Mouse (Mus musculus) MEL (cell line): ENCODE data around the gene Bag6. TPM values are rescaled to one million over a fixed set of nuclear protein-coding genes. Genes with fewer than 3 reads are reported as not detected.
A peak's percentile ranks its signal among the peaks of the same experiment; 100 is the strongest.

ENCODE experiments used
- DNase-seq: peaks from one replicate; pipeline ENCODE4 v3.0.0; 2011; ENCODE audit warnings: low read depth, low spot score
- H3K27ac ChIP-seq: 2 replicates; pipeline ENCODE4 v1.5.1; 2012; ENCODE audit warnings: low read depth, mild to moderate bottlenecking, control low read depth, low read length, moderate library complexity; ENCODE audit not compliant: control insufficient read depth
- H3K27me3 ChIP-seq, 2 experiments: fragments of 150-350 bp in 1 of 2; sonication (generic) in 1 of 2; 2 replicates each; pipeline ENCODE4 v1.6.1; 2012; ENCODE audit warnings: low read length in 2 of 2, mild to moderate bottlenecking in 2 of 2, improper control_type of control experiment in 1 of 2, moderate library complexity in 1 of 2; ENCODE audit not compliant: insufficient read depth in 2 of 2, control insufficient read depth in 1 of 2
- H3K36me3 ChIP-seq, 2 experiments: 2 replicates each; pipeline ENCODE4 v1.6.1; 2012 to 2014; ENCODE audit warnings: low read length in 2 of 2, improper control_type of control experiment in 1 of 2, inconsistent platforms in 1 of 2, mild to moderate bottlenecking in 1 of 2; ENCODE audit not compliant: insufficient read depth in 2 of 2, control insufficient read depth in 1 of 2
- H3K4me1 ChIP-seq, 2 experiments: fragments of 150-350 bp in 1 of 2; sonication (generic) in 1 of 2; 2 replicates each; pipeline ENCODE4 v1.6.1; 2012; ENCODE audit warnings: low read length in 2 of 2, improper control_type of control experiment in 1 of 2, mild to moderate bottlenecking in 1 of 2; ENCODE audit not compliant: insufficient read depth in 2 of 2, control insufficient read depth in 1 of 2
- H3K4me3 ChIP-seq, 2 experiments: fragments of 150-350 bp in 1 of 2; sonication (generic) in 1 of 2; 2 replicates each; pipeline ENCODE4 v1.5.1; 2012; ENCODE audit warnings: low read depth in 2 of 2, low read length in 2 of 2, mild to moderate bottlenecking in 2 of 2, moderate library complexity in 2 of 2, control low read depth in 1 of 2, improper control_type of control experiment in 1 of 2; ENCODE audit not compliant: control insufficient read depth in 1 of 2, insufficient read depth in 1 of 2
- H3K79me2 ChIP-seq: 2 replicates; pipeline ENCODE4 v1.6.1; 2012; ENCODE audit warnings: mild to moderate bottlenecking, low read length, moderate library complexity; ENCODE audit not compliant: control insufficient read depth, poor library complexity, insufficient read depth
- H3K9ac ChIP-seq: 2 replicates; pipeline ENCODE4 v1.6.1; 2012; ENCODE audit warnings: low read depth, mild to moderate bottlenecking, control low read depth, low read length, moderate library complexity; ENCODE audit not compliant: control insufficient read depth, poor library complexity, severe bottlenecking
- H3K9me3 ChIP-seq: fragments of 150-350 bp; sonication (generic); replicated peaks from 2 replicates; pipeline ENCODE4 v1.6.1; 2012; ENCODE audit warnings: mild to moderate bottlenecking, low read length, improper control_type of control experiment, moderate library complexity; ENCODE audit not compliant: insufficient read depth
- MAX ChIP-seq: IDR thresholded peaks from 2 replicates; pipeline ENCODE4 v1.6.1; 2011; ENCODE audit warnings: low read length, improper control_type of control experiment
- MXI1 ChIP-seq: IDR thresholded peaks from 2 replicates; pipeline ENCODE4 v1.6.1; 2011; ENCODE audit warnings: mild to moderate bottlenecking, low read depth, low read length, improper control_type of control experiment
- POLR2AphosphoS2 ChIP-seq: IDR thresholded peaks from 2 replicates; pipeline ENCODE4 v1.6.1; 2011; ENCODE audit warnings: low read length, improper control_type of control experiment
- RAD21 ChIP-seq: IDR thresholded peaks from 2 replicates; pipeline ENCODE4 v1.6.1; 2011; ENCODE audit warnings: mild to moderate bottlenecking, low read depth, low read length, improper control_type of control experiment
- RCOR1 ChIP-seq: IDR thresholded peaks from 2 replicates; pipeline ENCODE4 v1.6.1; 2012; ENCODE audit warnings: low read depth, mild to moderate bottlenecking, inconsistent platforms, low read length, improper control_type of control experiment
- TAL1 ChIP-seq: IDR thresholded peaks from 2 replicates; pipeline ENCODE4 v1.6.1; 2012; ENCODE audit warnings: mild to moderate bottlenecking, inconsistent platforms, low read length, moderate library complexity, mixed read lengths
- TBP ChIP-seq: IDR thresholded peaks from 2 replicates; pipeline ENCODE4 v1.8.0; 2011; ENCODE audit warnings: low read depth, low read length, improper control_type of control experiment
- TCF12 ChIP-seq: IDR thresholded peaks from 2 replicates; pipeline ENCODE4 v1.6.1; 2014; ENCODE audit warnings: low read depth, mild to moderate bottlenecking, inconsistent platforms, low read length, improper control_type of control experiment, moderate library complexity
- ZNF384 ChIP-seq: IDR thresholded peaks from 2 replicates; pipeline ENCODE4 v1.6.1; 2012; ENCODE audit warnings: low read depth, mild to moderate bottlenecking, inconsistent platforms, low read length, improper control_type of control experiment
- polyA plus RNA-seq, 2 experiments: library from polyadenylated mRNA; stranded (reverse) in 1 of 2; unstranded in 1 of 2; fragments of >175 nt in 1 of 2; fragments of >200 nt in 1 of 2; gene quantifications; 2 replicates each; pipeline versions ENCODE4 v1.2.1 to v1.2.4; 2012; ENCODE audit warnings: low replicate concordance in 2 of 2, low read depth in 1 of 2; ENCODE audit not compliant: insufficient read length in 2 of 2, insufficient read depth in 1 of 2, missing spikeins in 1 of 2
- total RNA-seq: library from RNA; depleted of rRNA; stranded (reverse); fragments of 300-350 nt; gene quantifications from 2 replicates; pipeline ENCODE4 v1.2.3, GENCODE M21; 2012; rRNA removed

Gene Bag6
- total and polyA plus RNA-seq, 3 experiments: 102 to 283 TPM; not detected in 1

DNA sequence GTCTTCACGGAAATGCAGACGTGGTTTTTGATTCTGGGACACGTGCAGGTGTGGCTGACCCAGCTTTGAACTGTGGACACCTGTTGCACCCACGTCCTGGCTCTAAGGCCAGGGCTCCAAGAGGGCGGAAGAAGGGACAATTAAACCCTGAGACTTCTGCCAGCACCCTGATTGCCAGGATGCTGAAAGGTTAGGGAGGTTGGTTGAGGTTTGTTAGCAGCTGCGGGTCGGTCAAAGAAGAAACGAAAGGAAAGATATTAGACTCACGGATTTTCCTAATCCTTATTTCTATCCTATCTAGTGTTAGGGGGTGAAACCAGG, 61.3 kb downstream of the Bag6 start:
- H3K4me3 ChIP-seq: peak overlapping the region; percentile 71 to 74

More for the DNA sequence above, 61.3 kb downstream of the Bag6 start:
- H3K9ac ChIP-seq: peak overlapping the region; percentile 71
- peaks cover 0 to 17% of the 10 kb centered on the region in 2 experiments; a peak in 2 of 4 replicates for H3K36me3 ChIP-seq
- peaks cover 13 to 26% of the 10 kb centered on the region in 2 experiments for H3K4me1 ChIP-seq
- H3K9me3 ChIP-seq: no peaks in the 10 kb centered on the region
- peak; percentile 48 for DNase-seq
- no peaks in the 10 kb centered on the region for H3K27me3 ChIP-seq
- H3K27ac ChIP-seq: peak overlapping the region; percentile 5; the same call in 1 of the 2 replicates
- peaks cover 5% of the 10 kb centered on the region; the same call in 1 of the 2 replicates for H3K79me2 ChIP-seq
- no peak for TF ChIP-seq RCOR1
- no peak for TF ChIP-seq TCF12
- no peak for TF ChIP-seq POLR2AphosphoS2
- TF ChIP-seq TAL1: no peak
- TF ChIP-seq ZNF384: no peak
- TF ChIP-seq RAD21: no peak
- TF ChIP-seq TBP: no peak
- peak; percentile 22; the same call in 1 of the 2 replicates for TF ChIP-seq MAX
- peak; percentile 29; the same call in 1 of the 2 replicates for TF ChIP-seq MXI1

Other genes starting within 250 kb of the Bag6 start
Only the 30 nearest of the 41 such genes appear.
- gene Lsm2, start 153.3 kb upstream of the Bag6 start, total RNA-seq: 50.6 and 57.9 TPM in 2 replicates
- gene Lsm2, start 153.3 kb upstream of the Bag6 start, polyA plus RNA-seq: 100 to 1,000 TPM in 1 of 2 experiments, not detected in 1; 180 TPM
- gene Vars, start 134.2 kb upstream of the Bag6 start, total RNA-seq: 149 and 158 TPM in 2 replicates
- gene Vars, start 134.2 kb upstream of the Bag6 start, polyA plus RNA-seq: 100 to 1,000 TPM in 1 of 2 experiments, not detected in 1; 251 TPM
- 9.7 and 10.4 TPM in 2 replicates for gene Vwa7, start 118.6 kb upstream of the Bag6 start, total RNA-seq
- gene Vwa7, start 118.6 kb upstream of the Bag6 start, polyA plus RNA-seq: 1 to 10 TPM in 1 of 2 experiments, not detected in 1; 9.8 TPM
- 161 and 164 TPM in 2 replicates for gene Sapcd1, start 107.2 kb upstream of the Bag6 start, total RNA-seq
- gene Sapcd1, start 107.2 kb upstream of the Bag6 start, polyA plus RNA-seq: 100 to 1,000 TPM in 1 of 2 experiments, not detected in 1; 124 TPM
- 17.9 and 26.3 TPM in 2 replicates for gene Msh5, start 88.4 kb upstream of the Bag6 start, total RNA-seq
- gene Msh5, start 88.4 kb upstream of the Bag6 start, polyA plus RNA-seq: 10 to 100 TPM in 1 of 2 experiments, not detected in 1; 29.0 TPM
- gene Clic1, start 85.2 kb upstream of the Bag6 start, total RNA-seq: 285 and 333 TPM in 2 replicates
- gene Clic1, start 85.2 kb upstream of the Bag6 start, polyA plus RNA-seq: 100 to 1,000 TPM; 309 to 335 TPM
- 9.9 and 11.1 TPM in 2 replicates for gene Ddah2, start 76.1 kb upstream of the Bag6 start, total RNA-seq
- 1 to 10 TPM in 1 of 2 experiments, not detected in 1; 8.6 TPM for gene Ddah2, start 76.1 kb upstream of the Bag6 start, polyA plus RNA-seq
- not detected in 2 replicates for gene Ly6g6c, start 69.8 kb upstream of the Bag6 start, total RNA-seq
- under 1 TPM in 1 of 2 experiments, not detected in 1; 0.24 TPM for gene Ly6g6c, start 69.8 kb upstream of the Bag6 start, polyA plus RNA-seq
- gene Mpig6b, start 69.0 kb upstream of the Bag6 start, total RNA-seq: not detected in 2 replicates
- gene Mpig6b, start 69.0 kb upstream of the Bag6 start, polyA plus RNA-seq: not detected
- gene Ly6g6e, start 58.3 kb upstream of the Bag6 start, total RNA-seq: 0.23 TPM in 1 of 2 replicates, not detected in the other
- gene Ly6g6e, start 58.3 kb upstream of the Bag6 start, polyA plus RNA-seq: not detected
- gene Ly6g6d, start 57.1 kb upstream of the Bag6 start, total RNA-seq: 2.1 and 5.5 TPM in 2 replicates
- 1 to 10 TPM in 1 of 2 experiments, not detected in 1; 4.4 TPM for gene Ly6g6d, start 57.1 kb upstream of the Bag6 start, polyA plus RNA-seq
- 1.4 and 3.0 TPM in 2 replicates for gene Ly6g6f, start 49.6 kb upstream of the Bag6 start, total RNA-seq
- gene Ly6g6f, start 49.6 kb upstream of the Bag6 start, polyA plus RNA-seq: under 1 TPM in 1 of 2 experiments, not detected in 1; 0.88 TPM
- gene Abhd16a, start 45.9 kb upstream of the Bag6 start, total RNA-seq: 86.9 and 126 TPM in 2 replicates
- 10 to 100 TPM in 1 of 2 experiments, not detected in 1; 96.1 TPM for gene Abhd16a, start 45.9 kb upstream of the Bag6 start, polyA plus RNA-seq
- not detected in 2 replicates for gene Ly6g5c, start 26.9 kb upstream of the Bag6 start, total RNA-seq
- not detected for gene Ly6g5c, start 26.9 kb upstream of the Bag6 start, polyA plus RNA-seq
- 0.49 and 0.65 TPM in 2 replicates for gene Ly6g5b, start 19.8 kb upstream of the Bag6 start, total RNA-seq
- 1 to 10 TPM in 1 of 2 experiments, not detected in 1; 1.4 TPM for gene Ly6g5b, start 19.8 kb upstream of the Bag6 start, polyA plus RNA-seq
- gene Gpank1, start 13.7 kb upstream of the Bag6 start, total RNA-seq: 44.7 and 44.9 TPM in 2 replicates
- gene Gpank1, start 13.7 kb upstream of the Bag6 start, polyA plus RNA-seq: 10 to 100 TPM in 1 of 2 experiments, not detected in 1; 40.4 TPM
- 193 and 222 TPM in 2 replicates for gene Csnk2b, start 13.1 kb upstream of the Bag6 start, total RNA-seq
- gene Csnk2b, start 13.1 kb upstream of the Bag6 start, polyA plus RNA-seq: 100 to 1,000 TPM in 1 of 2 experiments, not detected in 1; 607 TPM
- 9.3 and 13.6 TPM in 2 replicates for gene D17H6S53E, start 8.8 kb upstream of the Bag6 start, total RNA-seq
- 10 to 100 TPM in 1 of 2 experiments, not detected in 1; 11.6 TPM for gene D17H6S53E, start 8.8 kb upstream of the Bag6 start, polyA plus RNA-seq
- gene Apom, start 3.1 kb upstream of the Bag6 start, total RNA-seq: 0.15 TPM in 1 of 2 replicates, not detected in the other
- gene Apom, start 3.1 kb upstream of the Bag6 start, polyA plus RNA-seq: under 1 TPM in 1 of 2 experiments, not detected in 1; 0.79 TPM
- 87.6 and 102 TPM in 2 replicates for gene Prrc2a, start 29.7 kb downstream of the Bag6 start, total RNA-seq
- 100 to 1,000 TPM in 1 of 2 experiments, 10 to 100 TPM in 1; 71.0 to 663 TPM for gene Prrc2a, start 29.7 kb downstream of the Bag6 start, polyA plus RNA-seq
- gene Aif1, start 40.9 kb downstream of the Bag6 start, total RNA-seq: 0.29 and 0.42 TPM in 2 replicates
- under 1 TPM in 1 of 2 experiments, not detected in 1; 0.45 TPM for gene Aif1, start 40.9 kb downstream of the Bag6 start, polyA plus RNA-seq
- gene Lst1, start 53.3 kb downstream of the Bag6 start, total RNA-seq: 15.2 and 16.9 TPM in 2 replicates
- 10 to 100 TPM in 1 of 2 experiments, not detected in 1; 29.0 TPM for gene Lst1, start 53.3 kb downstream of the Bag6 start, polyA plus RNA-seq
- 0.75 and 1.1 TPM in 2 replicates for gene Ltb, start 59.3 kb downstream of the Bag6 start, total RNA-seq
- 1 to 10 TPM in 1 of 2 experiments, not detected in 1; 1.5 TPM for gene Ltb, start 59.3 kb downstream of the Bag6 start, polyA plus RNA-seq
- gene Tnf, start 66.8 kb downstream of the Bag6 start, total RNA-seq: 0.95 and 1.2 TPM in 2 replicates
- 1 to 10 TPM in 1 of 2 experiments, not detected in 1; 2.0 TPM for gene Tnf, start 66.8 kb downstream of the Bag6 start, polyA plus RNA-seq
- gene Lta, start 70.2 kb downstream of the Bag6 start, total RNA-seq: not detected in 2 replicates
- under 1 TPM in 1 of 2 experiments, not detected in 1; 0.24 TPM for gene Lta, start 70.2 kb downstream of the Bag6 start, polyA plus RNA-seq
- not detected in 2 replicates for gene Gm16181, start 85.7 kb downstream of the Bag6 start, total RNA-seq
- under 1 TPM in 1 of 2 experiments, not detected in 1; 0.58 TPM for gene Gm16181, start 85.7 kb downstream of the Bag6 start, polyA plus RNA-seq
- gene Atp6v1g2, start 98.5 kb downstream of the Bag6 start, total RNA-seq: 0.46 and 0.56 TPM in 2 replicates
- 1 to 10 TPM in 1 of 2 experiments, not detected in 1; 4.7 TPM for gene Atp6v1g2, start 98.5 kb downstream of the Bag6 start, polyA plus RNA-seq
- gene Nfkbil1, start 100.6 kb downstream of the Bag6 start, total RNA-seq: 10.1 and 10.3 TPM in 2 replicates
- 10 to 100 TPM in 1 of 2 experiments, not detected in 1; 26.0 TPM for gene Nfkbil1, start 100.6 kb downstream of the Bag6 start, polyA plus RNA-seq
- 206 and 270 TPM in 2 replicates for gene Ddx39b, start 106.6 kb downstream of the Bag6 start, total RNA-seq
- 100 to 1,000 TPM; 581 to 787 TPM for gene Ddx39b, start 106.6 kb downstream of the Bag6 start, polyA plus RNA-seq
- gene H2-D1, start 127.6 kb downstream of the Bag6 start, total RNA-seq: 58.7 and 60.1 TPM in 2 replicates
- 10 to 100 TPM in 1 of 2 experiments, not detected in 1; 97.9 TPM for gene H2-D1, start 127.6 kb downstream of the Bag6 start, polyA plus RNA-seq